Mouse (Mus musculus): Measurements from ENCODE around the gene AC131692.1. TPM values are rescaled to one million over a fixed set of nuclear protein-coding genes. Genes with fewer than 3 reads are reported as not detected.
A peak's percentile ranks its signal among the peaks of the same experiment; 100 is the strongest.

Gene AC131692.1
- polyA plus RNA-seq, 1 experiment from 2014 or later, result not detected

- 82% methylated on average over 5 of the region's 5 CpGs for WGBS
- no peaks in the 10 kb centered on the region for H3K27me3 ChIP-seq
Observed at GRCm38 (mm10) chr19:6144842-6145241, 50.6 kb downstream of the AC131692.1 start.

More at GRCm38 (mm10) chr19:6144842-6145241, 50.6 kb downstream of the AC131692.1 start:
- Histone ChIP-seq H3K4me1 (replicated peaks) (peaks cover 5% of the 10 kb centered on the region), H3K36me3 (no peaks in the 10 kb centered on the region), H3K9ac (replicated peaks) (no peak overlapping the region), H3K9me3 (no peaks in the 10 kb centered on the region), H3K4me2 (replicated peaks) (no peak overlapping the region), H3K4me3 (replicated peaks) (no peak overlapping the region), H3K27ac (no peak overlapping the region)
- no peak for ATAC-seq

Small RNAs within 50 kb of the gene (microRNA-seq; reads per million reads assigned to microRNA genes)
- gene Mir6988, result 2.7 reads per million, percentile 9 among the genes with 10 or more reads in this experiment

Other genes starting within 250 kb of the AC131692.1 start
- gene Frmd8, start 219.1 kb upstream of the AC131692.1 start, polyA plus RNA-seq (2015; fragmentation: Nextera tagmentation; extraction: Ambion mirVana), result 16.8 and 19.0 TPM in 2 replicates
- gene Slc25a45, start 216.6 kb upstream of the AC131692.1 start, polyA plus RNA-seq (2015; fragmentation: Nextera tagmentation; extraction: Ambion mirVana), result 1.4 and 2.0 TPM in 2 replicates
- gene Tigd3, start 200.3 kb upstream of the AC131692.1 start, polyA plus RNA-seq (2015; fragmentation: Nextera tagmentation; extraction: Ambion mirVana), result 16.4 and 16.9 TPM in 2 replicates
- 157 and 158 TPM in 2 replicates for gene Dpf2, start 181.4 kb upstream of the AC131692.1 start, polyA plus RNA-seq (2015; fragmentation: Nextera tagmentation; extraction: Ambion mirVana)
- gene Cdc42ep2, start 169.6 kb upstream of the AC131692.1 start, polyA plus RNA-seq (2015; fragmentation: Nextera tagmentation; extraction: Ambion mirVana), result 7.5 and 7.8 TPM in 2 replicates
- gene Pola2, start 130.2 kb upstream of the AC131692.1 start, polyA plus RNA-seq (2015; fragmentation: Nextera tagmentation; extraction: Ambion mirVana), result 31.6 and 32.1 TPM in 2 replicates
- gene Slc22a20, start 108.3 kb upstream of the AC131692.1 start, polyA plus RNA-seq (2015; fragmentation: Nextera tagmentation; extraction: Ambion mirVana), result not detected in 2 replicates
- gene Capn1, start 78.5 kb upstream of the AC131692.1 start, polyA plus RNA-seq (2015; fragmentation: Nextera tagmentation; extraction: Ambion mirVana), result 1.9 and 2.3 TPM in 2 replicates
- gene Syvn1, start 47.8 kb upstream of the AC131692.1 start, polyA plus RNA-seq (2015; fragmentation: Nextera tagmentation; extraction: Ambion mirVana), result 27.8 and 33.8 TPM in 2 replicates
- 73.7 and 74.7 TPM in 2 replicates for gene Mrpl49, start 36.6 kb upstream of the AC131692.1 start, polyA plus RNA-seq (2015; fragmentation: Nextera tagmentation; extraction: Ambion mirVana)
- 632 and 647 TPM in 2 replicates for gene Fau, start 36.6 kb upstream of the AC131692.1 start, polyA plus RNA-seq (2015; fragmentation: Nextera tagmentation; extraction: Ambion mirVana)
- gene Znhit2, start 33.2 kb upstream of the AC131692.1 start, polyA plus RNA-seq (2015; fragmentation: Nextera tagmentation; extraction: Ambion mirVana), result 27.4 and 33.1 TPM in 2 replicates
- gene Tm7sf2, start 26.0 kb upstream of the AC131692.1 start, polyA plus RNA-seq (2015; fragmentation: Nextera tagmentation; extraction: Ambion mirVana), result 44.1 and 45.9 TPM in 2 replicates
- 90.8 and 91.4 TPM in 2 replicates for gene Vps51, start 17.2 kb upstream of the AC131692.1 start, polyA plus RNA-seq (2015; fragmentation: Nextera tagmentation; extraction: Ambion mirVana)
- gene Tmem262, start 14.4 kb upstream of the AC131692.1 start, polyA plus RNA-seq (2015; fragmentation: Nextera tagmentation; extraction: Ambion mirVana), result not detected in 2 replicates
- gene Gm28374, start 12.2 kb upstream of the AC131692.1 start, polyA plus RNA-seq (2015; fragmentation: Nextera tagmentation; extraction: Ambion mirVana), result 2.4 TPM in 2 replicates
- gene Zfpl1, start 9.5 kb upstream of the AC131692.1 start, polyA plus RNA-seq (2015; fragmentation: Nextera tagmentation; extraction: Ambion mirVana), result 83.3 and 84.8 TPM in 2 replicates
- gene Cdca5, start 9.4 kb upstream of the AC131692.1 start, polyA plus RNA-seq (2015; fragmentation: Nextera tagmentation; extraction: Ambion mirVana), result 19.1 and 19.3 TPM in 2 replicates
- gene Naaladl1, start 11.4 kb downstream of the AC131692.1 start, polyA plus RNA-seq (2015; fragmentation: Nextera tagmentation; extraction: Ambion mirVana), result 0.52 and 0.58 TPM in 2 replicates
- 35.1 and 41.8 TPM in 2 replicates for gene Sac3d1, start 24.2 kb downstream of the AC131692.1 start, polyA plus RNA-seq (2015; fragmentation: Nextera tagmentation; extraction: Ambion mirVana)
- gene Snx15, start 33.9 kb downstream of the AC131692.1 start, polyA plus RNA-seq (2015; fragmentation: Nextera tagmentation; extraction: Ambion mirVana), result 42.3 and 44.4 TPM in 2 replicates
- 0.27 TPM in 1 of 2 replicates, not detected in the other for gene Batf2, start 46.6 kb downstream of the AC131692.1 start, polyA plus RNA-seq (2015; fragmentation: Nextera tagmentation; extraction: Ambion mirVana)
- gene Arl2, start 47.1 kb downstream of the AC131692.1 start, polyA plus RNA-seq (2015; fragmentation: Nextera tagmentation; extraction: Ambion mirVana), result 115 and 118 TPM in 2 replicates
- gene Majin, start 90.0 kb downstream of the AC131692.1 start, polyA plus RNA-seq (2015; fragmentation: Nextera tagmentation; extraction: Ambion mirVana), result not detected in 2 replicates
- not detected in 2 replicates for gene Gpha2, start 132.0 kb downstream of the AC131692.1 start, polyA plus RNA-seq (2015; fragmentation: Nextera tagmentation; extraction: Ambion mirVana)
- gene Ppp2r5b, start 141.5 kb downstream of the AC131692.1 start, polyA plus RNA-seq (2015; fragmentation: Nextera tagmentation; extraction: Ambion mirVana), result 78.4 and 84.8 TPM in 2 replicates
- 11.4 and 12.4 TPM in 2 replicates for gene Atg2a, start 147.2 kb downstream of the AC131692.1 start, polyA plus RNA-seq (2015; fragmentation: Nextera tagmentation; extraction: Ambion mirVana)
- 89.7 and 93.8 TPM in 2 replicates for gene Ehd1, start 182.3 kb downstream of the AC131692.1 start, polyA plus RNA-seq (2015; fragmentation: Nextera tagmentation; extraction: Ambion mirVana)
- gene Cdc42bpg, start 212.0 kb downstream of the AC131692.1 start, polyA plus RNA-seq (2015; fragmentation: Nextera tagmentation; extraction: Ambion mirVana), result 0.39 and 0.46 TPM in 2 replicates
- gene Men1, start 240.6 kb downstream of the AC131692.1 start, polyA plus RNA-seq (2015; fragmentation: Nextera tagmentation; extraction: Ambion mirVana), result 74.4 and 81.1 TPM in 2 replicates
- gene Map4k2, start 246.7 kb downstream of the AC131692.1 start, polyA plus RNA-seq (2015; fragmentation: Nextera tagmentation; extraction: Ambion mirVana), result 13.6 and 17.1 TPM in 2 replicates

All from midbrain, embryonic 13.5 days (tissue).